Mouse (Mus musculus) heart, embryonic 11.5 days (tissue): ENCODE measurements around the gene Gtf2ird1. TPM values are rescaled to one million over a fixed set of nuclear protein-coding genes. Genes with fewer than 3 reads are reported as not detected.
A peak's percentile ranks its signal among the peaks of the same experiment; 100 is the strongest.

ENCODE experiments used
- ATAC-seq: fragments of 200-750 bp; cut with Nextera tagmentation; replicated peaks from 2 replicates; pipeline ENCODE4 v1.8.0; 2017; ENCODE audit warnings: moderate library complexity; ENCODE audit not compliant: insufficient number of reproducible peaks, low FRiP score, low TSS enrichment
- H3K27ac ChIP-seq: fragments of 300-500 bp; sonication (generic); 2 replicates; pipeline ENCODE4 v1.5.1; 2014; ENCODE audit warnings: mild to moderate bottlenecking, low read depth, low read length
- H3K27me3 ChIP-seq: fragments of 300-500 bp; sonication (generic); 2 replicates; pipeline ENCODE4 v1.6.1; 2014; ENCODE audit warnings: mild to moderate bottlenecking, low read length, mixed read lengths; ENCODE audit not compliant: control insufficient read depth, insufficient read depth
- H3K36me3 ChIP-seq: fragments of 300-500 bp; sonication (generic); 2 replicates; pipeline ENCODE4 v1.6.1; 2014; ENCODE audit warnings: mild to moderate bottlenecking, low read length, moderate library complexity, mixed read lengths; ENCODE audit not compliant: control insufficient read depth, insufficient read depth
- H3K4me1 ChIP-seq: fragments of 300-500 bp; sonication (generic); 2 replicates; pipeline ENCODE4 v1.6.1; 2014; ENCODE audit warnings: low read length; ENCODE audit not compliant: control insufficient read depth, insufficient read depth
- H3K4me2 ChIP-seq: fragments of 300-500 bp; sonication (generic); 2 replicates; pipeline ENCODE4 v1.6.1; 2014; ENCODE audit warnings: mild to moderate bottlenecking, moderate library complexity
- H3K4me3 ChIP-seq: fragments of 300-500 bp; sonication (generic); 2 replicates; pipeline ENCODE4 v1.5.1; 2014; ENCODE audit warnings: low read depth, low read length
- H3K9ac ChIP-seq: fragments of 300-500 bp; sonication (generic); 2 replicates; pipeline ENCODE4 v1.6.1; 2014; ENCODE audit warnings: mild to moderate bottlenecking, low read depth, low read length, moderate library complexity
- H3K9me3 ChIP-seq: fragments of 300-500 bp; sonication (generic); replicated peaks from 2 replicates; pipeline ENCODE4 v1.6.1; 2016; ENCODE audit warnings: low read length; ENCODE audit not compliant: control insufficient read depth
- WGBS: fragments of 180-500 bp; shearing (Covaris S2); extraction: QIAGEN DNeasy Blood & Tissue Kit; methylation state at CpG from one replicate; pipeline ENCODE4 v1.1.7; 2014; ENCODE audit not compliant: insufficient replicate concordance; 5-methylcytosine and 5-hydroxymethylcytosine counted together
- polyA plus RNA-seq: library from polyadenylated mRNA; unstranded; fragments of >200 nt; fragmentation: Nextera tagmentation; extraction: Ambion mirVana; gene quantifications from 2 replicates; pipeline ENCODE4 v1.2.1, GENCODE M21; 2014

Gene Gtf2ird1
- polyA plus RNA-seq, 1 experiment from 2014 or later, result 49.0 TPM

GRCm38 (mm10) chr5:134438676-134439425, 17.7 kb downstream of the Gtf2ird1 start:
- Histone ChIP-seq H3K9me3 (peaks cover 4% of the 10 kb centered on the region), H3K4me3 (no peak overlapping the region), H3K36me3 (0 out of 2 replicates have a peak, but pooled peaks cover 5% of the 10 kb centered on the region), H3K4me2 (no peak overlapping the region), H3K27me3 (no peaks in the 10 kb centered on the region), H3K27ac (no peak overlapping the region), H3K9ac (no peak overlapping the region), H3K4me1 (peaks cover 60% of the 10 kb centered on the region)
- ATAC-seq, result no peak
- WGBS, result 85% methylated on average over 6 of the region's 6 CpGs

GRCm38 (mm10) chr5:134437459-134437827, 19.1 kb downstream of the Gtf2ird1 start:
- 71% methylated on average over 14 of the region's 14 CpGs for WGBS
- Histone ChIP-seq H3K4me1 (peaks cover 65% of the 10 kb centered on the region), H3K27me3 (no peaks in the 10 kb centered on the region), H3K4me2 (no peak overlapping the region), H3K27ac (no peak overlapping the region), H3K36me3 (0 out of 2 replicates have a peak, but pooled peaks cover 3% of the 10 kb centered on the region), H3K9me3 (no peaks in the 10 kb centered on the region), H3K9ac (no peak overlapping the region), H3K4me3 (no peak overlapping the region)
- no peak for ATAC-seq

- Histone ChIP-seq H3K9me3 (no peaks in the 10 kb centered on the region), H3K27ac (peak overlapping the region; percentile 86; the same call in 1 of the 2 replicates), H3K4me1 (peaks cover 64% of the 10 kb centered on the region), H3K4me3 (no peak overlapping the region), H3K4me2 (no peak overlapping the region), H3K27me3 (no peaks in the 10 kb centered on the region), H3K36me3 (0 out of 2 replicates have a peak, but pooled peaks cover 3% of the 10 kb centered on the region), H3K9ac (no peak overlapping the region)
- WGBS, result 84% methylated on average over 13 of the region's 13 CpGs
- ATAC-seq, result no peak
Observed at GRCm38 (mm10) chr5:134436782-134437458, 19.6 kb downstream of the Gtf2ird1 start.

- 0 out of 2 replicates have a peak overlapping the region, but pooled peaks have one; percentile 28 for H3K9ac ChIP-seq
- no peaks in the 10 kb centered on the region for H3K9me3 ChIP-seq
- no peaks in the 10 kb centered on the region for H3K27me3 ChIP-seq
- ATAC-seq, result no peak; the same call in 1 of the 2 replicates
- H3K4me1 ChIP-seq, result peaks cover 55% of the 10 kb centered on the region
- H3K36me3 ChIP-seq, result 0 out of 2 replicates have a peak, but pooled peaks cover 3% of the 10 kb centered on the region
- 26% methylated on average over 12 of the region's 12 CpGs for WGBS
- peak overlapping the region; percentile 86 for H3K27ac ChIP-seq
- peak overlapping the region; percentile 38 for H3K4me2 ChIP-seq
- H3K4me3 ChIP-seq, result no peak overlapping the region
Observed at GRCm38 (mm10) chr5:134435836-134436331, 20.6 kb downstream of the Gtf2ird1 start.

GRCm38 (mm10) chr5:134433137-134433536, 23.4 kb downstream of the Gtf2ird1 start:
- Histone ChIP-seq H3K9ac (no peak overlapping the region), H3K4me2 (no peak overlapping the region), H3K4me1 (peaks cover 42% of the 10 kb centered on the region), H3K27me3 (no peaks in the 10 kb centered on the region), H3K4me3 (no peak overlapping the region), H3K27ac (peak overlapping the region; percentile 29), H3K36me3 (0 out of 2 replicates have a peak, but pooled peaks cover 2% of the 10 kb centered on the region), H3K9me3 (no peaks in the 10 kb centered on the region)
- no peak for ATAC-seq
- WGBS, result 50% methylated on average over 10 of the region's 10 CpGs

GRCm38 (mm10) chr5:134430087-134430486, 26.4 kb downstream of the Gtf2ird1 start:
- Histone ChIP-seq H3K9ac (no peak overlapping the region), H3K27ac (no peak overlapping the region), H3K27me3 (no peaks in the 10 kb centered on the region), H3K4me2 (no peak overlapping the region), H3K4me1 (peaks cover 18% of the 10 kb centered on the region), H3K4me3 (no peak overlapping the region), H3K36me3 (0 out of 2 replicates have a peak, but pooled peaks cover 2% of the 10 kb centered on the region), H3K9me3 (no peaks in the 10 kb centered on the region)
- WGBS, result 75% methylated on average over 4 of the region's 4 CpGs
- no peak for ATAC-seq

GRCm38 (mm10) chr5:134427664-134428063, 28.9 kb downstream of the Gtf2ird1 start:
- no peak overlapping the region for H3K27ac ChIP-seq
- no peaks in the 10 kb centered on the region for H3K27me3 ChIP-seq
- H3K4me2 ChIP-seq, result no peak overlapping the region
- no peaks in the 10 kb centered on the region for H3K9me3 ChIP-seq
- H3K9ac ChIP-seq, result no peak overlapping the region
- no peak overlapping the region for H3K4me3 ChIP-seq
- 89% methylated on average over 9 of the region's 9 CpGs for WGBS
- 0 out of 2 replicates have a peak, but pooled peaks cover 3% of the 10 kb centered on the region for H3K4me1 ChIP-seq
- H3K36me3 ChIP-seq, result 0 out of 2 replicates have a peak, but pooled peaks cover 2% of the 10 kb centered on the region
- no peak for ATAC-seq

- Histone ChIP-seq H3K27ac (no peak overlapping the region), H3K27me3 (no peaks in the 10 kb centered on the region), H3K9ac (no peak overlapping the region), H3K9me3 (no peaks in the 10 kb centered on the region), H3K4me2 (no peak overlapping the region), H3K4me1 (peaks cover 5% of the 10 kb centered on the region), H3K4me3 (no peak overlapping the region), H3K36me3 (0 out of 2 replicates have a peak, but pooled peaks cover 2% of the 10 kb centered on the region)
- WGBS, result 81% methylated on average over 8 of the region's 8 CpGs
- ATAC-seq, result no peak
Observed at GRCm38 (mm10) chr5:134425601-134426000, 30.9 kb downstream of the Gtf2ird1 start.
